Mouse (Mus musculus): ENCODE data around the gene Mydgf.

DNA sequence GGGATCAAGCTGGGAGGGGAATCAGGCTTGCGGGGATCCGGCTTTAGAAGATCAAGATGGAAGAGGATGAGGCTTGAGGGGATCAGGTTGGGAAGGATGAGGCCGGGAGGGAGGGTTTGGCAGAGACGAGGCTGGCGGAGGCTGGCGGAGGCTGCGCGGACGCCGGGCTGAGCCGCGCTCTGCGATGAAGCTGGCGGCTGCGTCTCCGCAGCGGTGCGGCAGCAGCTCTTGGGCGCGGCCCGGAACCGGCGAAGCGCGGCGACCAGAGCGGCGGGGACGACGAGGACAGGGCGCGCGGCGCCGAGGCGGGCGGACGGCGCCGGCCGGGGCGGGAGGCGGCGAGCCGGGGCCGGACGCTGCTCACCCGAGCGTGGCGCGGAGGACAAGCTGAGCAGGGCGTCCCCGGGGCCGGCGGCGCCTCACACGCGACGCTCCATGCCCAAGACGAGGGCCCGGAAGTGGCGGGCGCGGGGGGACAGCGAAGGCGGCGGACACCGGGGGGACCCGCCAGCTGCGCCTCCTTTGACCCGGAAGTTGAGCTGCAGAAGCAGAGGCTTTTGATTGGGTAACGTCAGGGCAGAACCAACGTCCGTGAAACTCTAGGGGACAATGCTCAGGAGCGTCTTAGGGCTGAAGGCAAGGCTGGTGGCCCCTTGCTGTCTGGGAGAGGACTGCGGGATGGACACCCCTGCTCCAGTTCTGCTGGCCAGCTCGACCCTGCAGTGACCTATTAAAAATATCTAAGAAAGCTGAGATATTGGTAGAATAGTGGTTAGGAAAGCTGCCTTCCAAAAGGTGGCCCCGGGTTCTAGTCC lies 34.9 kb upstream of the Mydgf start, which contains the start of gene Dpp9:
- TF ChIP-seq CTCF (IDR thresholded peaks at IDR 0.05; ENCODE audit: borderline replicate concordance, insufficient read depth, low read length), result no peak
- peak; percentile 73 for TF ChIP-seq POLR2A (IDR thresholded peaks at IDR 0.05; ENCODE audit: low read depth, low read length)

All from embryonic fibroblast, embryonic 13.5 days (primary cell).